Mouse (Mus musculus) cerebellum, adult 2 months (tissue): ENCODE measurements around the gene Tspo2. TPM values are rescaled to one million over a fixed set of nuclear protein-coding genes. Genes with fewer than 3 reads are reported as not detected.

ENCODE experiments used
- DNase-seq, 2 experiments: peaks; one replicate each; pipeline ENCODE4 v3.0.0; 2021
- H3K27ac ChIP-seq: fragments of 200-500 bp; 2 replicates; pipeline ENCODE4 v1.5.1; 2012; ENCODE audit warnings: low read length, control low read depth, inconsistent platforms; ENCODE audit not compliant: insufficient read depth
- H3K27me3 ChIP-seq: fragments of 200-500 bp; 2 replicates; pipeline ENCODE4 v1.6.1; 2012; ENCODE audit warnings: inconsistent platforms, mild to moderate bottlenecking, low read length, moderate library complexity; ENCODE audit not compliant: control insufficient read depth, insufficient read depth
- H3K4me1 ChIP-seq: fragments of 200-500 bp; 2 replicates; pipeline ENCODE4 v1.6.1; 2011; ENCODE audit warnings: low read length; ENCODE audit not compliant: control insufficient read depth, insufficient read depth
- H3K4me3 ChIP-seq: fragments of 200-500 bp; replicated peaks from 2 replicates; pipeline ENCODE3; 2011; ENCODE audit warnings: mild to moderate bottlenecking, low read depth, low read length, control low read depth; ENCODE audit not compliant: insufficient read depth
- CTCF ChIP-seq: fragments of 200-500 bp; IDR thresholded peaks from 2 replicates; pipeline ENCODE4 v1.5.1; 2011; ENCODE audit warnings: low read depth, mild to moderate bottlenecking, control low read depth, low read length, moderate library complexity, borderline replicate concordance; ENCODE audit not compliant: insufficient read depth
- POLR2A ChIP-seq: fragments of 200-500 bp; IDR thresholded peaks from 2 replicates; pipeline ENCODE4 v1.6.1; 2011; ENCODE audit warnings: low read length, control low read depth, borderline replicate concordance; ENCODE audit not compliant: insufficient read depth
- WGBS: fragments of 180-500 bp; shearing (Covaris S2); methylation state at CpG from one replicate; pipeline ENCODE4 v1.1.7; 2018; 5-methylcytosine and 5-hydroxymethylcytosine counted together
- polyA plus RNA-seq: library from polyadenylated mRNA; depleted of rRNA; stranded (reverse); fragments of >200 nt; gene quantifications from 2 replicates; pipeline ENCODE4 v1.2.3, GENCODE M21; 2012; rRNA removed

Gene Tspo2
- polyA plus RNA-seq, 1 experiment, result 0.43 TPM

DNA sequence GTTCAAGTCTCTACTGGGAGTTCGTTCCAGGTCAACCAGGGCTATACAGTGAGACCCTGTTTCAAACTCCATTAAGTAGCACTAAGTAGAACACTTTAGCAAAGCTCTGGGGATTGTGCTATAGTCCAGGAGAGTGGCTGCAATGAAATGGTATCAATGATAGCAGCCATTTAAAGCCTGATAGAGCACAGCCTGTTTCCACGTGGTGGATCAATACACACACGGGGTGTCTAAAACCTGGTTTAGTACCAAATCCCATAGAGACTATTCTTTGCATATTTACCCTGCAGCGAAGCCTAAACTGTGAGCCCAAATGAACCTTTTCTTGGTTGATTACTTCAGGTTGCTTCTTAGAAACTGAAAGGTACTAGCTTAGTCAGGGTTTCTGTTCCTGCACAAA lies 49.6 kb downstream of the Tspo2 start:
- no peak for TF ChIP-seq CTCF
- no peak for TF ChIP-seq POLR2A
- 95% methylated on average over 4 of the region's 4 CpGs for WGBS
- H3K4me1 ChIP-seq, result no peaks in the 10 kb centered on the region; the same call in 1 of the 2 replicates

More for the DNA sequence above, 49.6 kb downstream of the Tspo2 start:
- H3K4me3 ChIP-seq, result no peak overlapping the region
- no peak overlapping the region for H3K27ac ChIP-seq
- no peaks in the 10 kb centered on the region for H3K27me3 ChIP-seq
- DNase-seq, result no peak

Other genes with a start within 250 kb of the Tspo2 start
- 0.03 and 0.05 TPM in 2 replicates for gene Trem1, start 218.8 kb downstream of the Tspo2 start, polyA plus RNA-seq
- gene Trem3, start 203.7 kb downstream of the Tspo2 start, polyA plus RNA-seq, result not detected in 2 replicates
- gene Treml4, start 187.2 kb downstream of the Tspo2 start, polyA plus RNA-seq, result 0.21 TPM in 1 of 2 replicates, not detected in the other
- 0.25 TPM in 2 replicates for gene Treml2, start 152.0 kb downstream of the Tspo2 start, polyA plus RNA-seq
- 0.02 and 0.11 TPM in 2 replicates for gene B430306N03Rik, start 135.4 kb downstream of the Tspo2 start, polyA plus RNA-seq
- gene Trem2, start 105.1 kb downstream of the Tspo2 start, polyA plus RNA-seq, result 8.6 and 12.2 TPM in 2 replicates
- gene Treml1, start 91.6 kb downstream of the Tspo2 start, polyA plus RNA-seq, result 0.11 and 0.27 TPM in 2 replicates
- gene Nfya, start 41.6 kb downstream of the Tspo2 start, polyA plus RNA-seq, result 20.3 and 28.1 TPM in 2 replicates
- gene Oard1, start 41.5 kb downstream of the Tspo2 start, polyA plus RNA-seq, result 27.4 and 27.6 TPM in 2 replicates
- gene Apobec2, start 18.6 kb downstream of the Tspo2 start, polyA plus RNA-seq, result 0.21 and 0.28 TPM in 2 replicates
- gene Unc5cl, start 3.4 kb upstream of the Tspo2 start, polyA plus RNA-seq, result 0.16 and 0.19 TPM in 2 replicates